Mouse (Mus musculus) kidney, adult 2 months (tissue): ENCODE measurements at regions not wholly inside any gene's neighbourhood (a gene's known extent, or its start where the extent isn't known, plus 50 kb on each side); places are given as distances from the start of the nearest gene placed in this dataset.

Source experiments
- CTCF ChIP-seq: fragments of 200-500 bp; conservative IDR thresholded peaks from 2 replicates; pipeline ENCODE4 v1.5.1; 2011; ENCODE audit warnings: low read depth, mild to moderate bottlenecking, control low read depth, low read length, moderate library complexity, mixed read lengths; ENCODE audit not compliant: insufficient read depth, insufficient read length
- POLR2A ChIP-seq: fragments of 200-500 bp; IDR thresholded peaks from one replicate; pipeline ENCODE4 v1.6.1; 2011; ENCODE audit warnings: low read depth, low read length, control low read depth

GRCm38 (mm10) chr15:87196306-87196893 is 347.7 kb upstream of the Fam19a5 start:
- no peak for TF ChIP-seq CTCF
- no peak for TF ChIP-seq POLR2A
